Mouse (Mus musculus) left cerebral cortex, adult 2 months (tissue): ENCODE measurements around the gene Smim10l1. TPM values are rescaled to one million over a fixed set of nuclear protein-coding genes. Genes with fewer than 3 reads are reported as not detected.

Experiments used
- DNase-seq, 2 experiments: peaks; one replicate each; pipeline ENCODE4 v3.0.0; 2021 to 2022; ENCODE audit warnings: low spot score in 2 of 2, mixed read lengths in 1 of 2; ENCODE audit errors: extremely low spot score in 1 of 2
- H3K27ac ChIP-seq: fragments of 200-600 bp; 2 replicates; pipeline ENCODE4 v1.8.1; 2022
- H3K4me3 ChIP-seq: fragments of 200-600 bp; 2 replicates; pipeline ENCODE4 v1.8.1; 2022
- CTCF ChIP-seq: fragments of 200-600 bp; IDR thresholded peaks from 2 replicates; pipeline ENCODE4 v1.8.1; 2022; ENCODE audit warnings: antibody characterized with exemption, mild to moderate bottlenecking, moderate library complexity
- intact Hi-C: fragments of 180-260 bp; cut with DNase I; formaldehyde crosslinking; loops from one replicate; pipeline ENCODE4 v1.15.1; 2025
- long read RNA-seq, 2 experiments: library from polyadenylated mRNA; stranded (forward); transcript quantifications; one replicate each; pipeline ENCODE4 v2.0.0; 2021; ENCODE audit warnings: borderline mapping rate in 2 of 2
- total RNA-seq, 2 experiments: library from RNA; stranded (reverse); gene quantifications; 2 replicates each; pipeline ENCODE4 v1.2.3; 2021

Smim10l1 gene
- total RNA-seq = 100 to 1,000 TPM in 1 of 2 experiments, 10 to 100 TPM in 1; 99.0 to 107 TPM
- long read RNA-seq, experiment 1, transcript Smim10l1-201 (1 exons, 2,842 nt) = major isoform, 200 of 201 reads
- long read RNA-seq, experiment 1, partial matches to known transcripts = 0 of 201 reads
- long read RNA-seq, experiment 1, other reads (novel, unspliced or antisense) = 0 of 201 reads
- long read RNA-seq, experiment 2, transcript Smim10l1-201 (1 exons, 2,842 nt) = major isoform, 153 of 153 reads
- long read RNA-seq, experiment 2, partial matches to known transcripts = 0 of 153 reads
- long read RNA-seq, experiment 2, other reads (novel, unspliced or antisense) = 0 of 153 reads

GRCm38 (mm10) chr6:133104609-133104921 lies at the start of gene Smim10l1:
Gene Smim10l1 (plus strand): TSS chr6:133104909.
- intact Hi-C loops = loop anchor here (10.0 kb wide), 2 partner anchors 1720 to 1810 kb away; partner anchors contain the start of genes Magohb and Ybx3
- Histone ChIP-seq H3K4me3 (peak within 1 kb of the TSS; percentile 73), H3K27ac (peak within 1 kb of the TSS; percentile 99)
- no peak for DNase-seq
- no peak for TF ChIP-seq CTCF

- H3K4me3 ChIP-seq = no peak within 1 kb of the TSS
- no peak for DNase-seq
- TF ChIP-seq CTCF = no peak
- no peak within 1 kb of the TSS for H3K27ac ChIP-seq
- intact Hi-C loops = no loop called here
These were observed 49.0 kb upstream of the Smim10l1 start, which contains the start of gene Tas2r140 for GRCm38 (mm10) chr6:133055716-133056115. Gene Tas2r140 (minus strand): TSS chr6:133055816.

- H3K27ac ChIP-seq = no peak overlapping the region
These were observed 12.5 kb upstream of the Smim10l1 start for GRCm38 (mm10) chr6:133092226-133092625.

GRCm38 (mm10) chr6:133102430-133102829 lies 2.3 kb upstream of the Smim10l1 start:
- H3K4me3 ChIP-seq = no peak overlapping the region
- no peak overlapping the region for H3K27ac ChIP-seq
- no peak for DNase-seq
- intact Hi-C loops = loop anchor here (10.0 kb wide), 2 partner anchors 1718 to 1808 kb away; partner anchors contain the start of genes Magohb and Ybx3
- no peak for TF ChIP-seq CTCF

More at GRCm38 (mm10) chr6:133092226-133092625, 12.5 kb upstream of the Smim10l1 start:
- DNase-seq = no peak
- intact Hi-C loops = no loop called here
- TF ChIP-seq CTCF = no peak
- no peak overlapping the region for H3K4me3 ChIP-seq

- Histone ChIP-seq H3K4me3 (peak overlapping the region; percentile 73), H3K27ac (peak overlapping the region; percentile 99)
- DNase-seq = peak; percentile 87 to 88
- intact Hi-C loops = loop anchor here (10.0 kb wide), 2 partner anchors 1720 to 1810 kb away; partner anchors contain the start of genes Magohb and Ybx3
- no peak; the same call in 1 of the 2 replicates for TF ChIP-seq CTCF
These were observed 482 bp downstream of the Smim10l1 start for GRCm38 (mm10) chr6:133104922-133105859.

Other genes starting within 250 kb of the Smim10l1 start
- gene Tas2r116, start 249.5 kb upstream of the Smim10l1 start, total RNA-seq = not detected
- not detected for gene Tas2r110, start 236.9 kb upstream of the Smim10l1 start, total RNA-seq
- not detected for gene Tas2r113, start 211.9 kb upstream of the Smim10l1 start, total RNA-seq
- not detected for gene Tas2r125, start 195.3 kb upstream of the Smim10l1 start, total RNA-seq
- not detected for gene Tas2r129, start 153.8 kb upstream of the Smim10l1 start, total RNA-seq
- gene Tas2r131, start 147.0 kb upstream of the Smim10l1 start, total RNA-seq = not detected
- not detected for gene Tas2r109, start 123.9 kb upstream of the Smim10l1 start, total RNA-seq
- not detected for gene Tas2r103, start 67.8 kb upstream of the Smim10l1 start, total RNA-seq
- not detected for gene Tas2r140, start 49.1 kb upstream of the Smim10l1 start, total RNA-seq
- not detected for gene 5530400C23Rik, start 187.3 kb downstream of the Smim10l1 start, total RNA-seq